9 mouse cellular contexts compared by ENCODE assay signal in the genomic region with DNA sequence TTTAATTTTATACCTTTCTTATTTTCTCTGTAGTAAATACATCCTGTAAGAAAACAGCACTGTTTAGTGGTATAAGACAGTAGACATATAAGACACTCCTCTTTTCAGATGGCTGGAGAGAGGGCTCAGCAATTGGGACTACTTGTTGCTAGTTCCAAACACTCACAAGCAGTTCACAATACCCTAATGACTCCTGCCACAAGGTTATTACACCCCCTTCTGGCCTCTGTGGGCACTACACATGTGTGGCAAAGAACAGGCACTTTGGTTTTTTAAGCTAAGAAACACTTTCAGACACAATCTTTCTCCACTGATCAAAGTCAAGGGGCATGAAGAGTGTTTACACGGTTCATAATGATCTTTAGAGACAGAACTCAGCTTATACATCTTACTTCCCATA.
A peak's percentile ranks its signal among the peaks of the same experiment; 100 is the strongest.
DNase-seq lines count a peak whose midpoint lies in the region; ATAC-seq lines count a peak whose summit lies in the region.
"Had no signal": no experiment of that assay in that cellular context is flagged by ENCODE, and none has a peak within 500 bp of the region (broad histone marks: within the 10 kb centered on the region; RNA-seq: fewer than 3 reads in every experiment).

No protein-coding gene starts in this region.

- no peak overlapping the region for H3K27ac ChIP-seq in hindbrain, embryonic 10.5 days
- H3K27ac ChIP-seq in hindbrain, embryonic 13.5 days: no peak overlapping the region
- H3K27ac ChIP-seq in forebrain, embryonic 10.5 days: no peak overlapping the region
- H3K27ac ChIP-seq: forebrain, embryonic 15.5 days had no signal

- H3K4me3 ChIP-seq in hindbrain, embryonic 10.5 days: no peak overlapping the region
- H3K4me3 ChIP-seq in hindbrain, embryonic 13.5 days: no peak overlapping the region
- H3K4me3 ChIP-seq in forebrain, embryonic 10.5 days: no peak overlapping the region
- H3K4me3 ChIP-seq: forebrain, embryonic 15.5 days had no signal

- H3K4me1 ChIP-seq in hindbrain, embryonic 10.5 days (replicated peaks): no peaks in the 10 kb centered on the region
- no peaks in the 10 kb centered on the region for H3K4me1 ChIP-seq in hindbrain, embryonic 13.5 days (replicated peaks)
- no peaks in the 10 kb centered on the region for H3K4me1 ChIP-seq in forebrain, embryonic 10.5 days
- H3K4me1 ChIP-seq: forebrain, embryonic 15.5 days had no signal

- ATAC-seq in hindbrain, embryonic 13.5 days (ENCODE audit: low FRiP score): no peak
- ATAC-seq: forebrain, embryonic 15.5 days had no signal

- no peak overlapping the region for H3K4me2 ChIP-seq in hindbrain, embryonic 13.5 days
- H3K4me2 ChIP-seq: forebrain, embryonic 15.5 days had no signal

- no peaks in the 10 kb centered on the region for H3K9me3 ChIP-seq in hindbrain, embryonic 10.5 days
- H3K9me3 ChIP-seq in hindbrain, embryonic 13.5 days: no peaks in the 10 kb centered on the region
- H3K9me3 ChIP-seq in forebrain, embryonic 10.5 days: no peaks in the 10 kb centered on the region
- H3K9me3 ChIP-seq: forebrain, embryonic 15.5 days had no signal

- peak; percentile 45 for DNase-seq in hindbrain, embryonic 10.5 days (ENCODE audit: low spot score)
- peak; percentile 11 for DNase-seq in 416B (ENCODE audit: low read depth)
- peak; percentile 53 for DNase-seq in ZHBTc4 (ENCODE audit: low read depth, low spot score)
- DNase-seq in layer of hippocampus, adult 9-11 months: peak; percentile 16
- DNase-seq in ovary, postnatal 10 days (ENCODE audit: low spot score): no peak
- DNase-seq in forebrain, embryonic 10.5 days (ENCODE audit: extremely low spot score, low spot score): no peak
- no peak for DNase-seq in gastrocnemius, postnatal 25 days

- H3K27me3 ChIP-seq in hindbrain, embryonic 10.5 days (ENCODE audit: insufficient read depth, poor library complexity, severe bottlenecking): no peaks in the 10 kb centered on the region
- no peaks in the 10 kb centered on the region for H3K27me3 ChIP-seq in hindbrain, embryonic 13.5 days
- H3K27me3 ChIP-seq in forebrain, embryonic 10.5 days (ENCODE audit: poor library complexity, severe bottlenecking): no peaks in the 10 kb centered on the region
- H3K27me3 ChIP-seq: forebrain, embryonic 15.5 days had no signal

- H3K36me3 ChIP-seq in hindbrain, embryonic 10.5 days: no peaks in the 10 kb centered on the region
- H3K36me3 ChIP-seq in hindbrain, embryonic 13.5 days: no peaks in the 10 kb centered on the region
- H3K36me3 ChIP-seq in forebrain, embryonic 10.5 days (replicated peaks): no peaks in the 10 kb centered on the region
- H3K36me3 ChIP-seq: forebrain, embryonic 15.5 days had no signal

- H3K9ac ChIP-seq in hindbrain, embryonic 13.5 days: no peak overlapping the region
- H3K9ac ChIP-seq: forebrain, embryonic 15.5 days had no signal

- 31% methylated on average over 1 of the region's 1 CpGs for WGBS in hindbrain, embryonic 10.5 days
- WGBS in hindbrain, embryonic 13.5 days: 18% methylated on average over 1 of the region's 1 CpGs
- WGBS in forebrain, embryonic 10.5 days: 17% methylated on average over 1 of the region's 1 CpGs

Comparison
In these comparisons a context has a peak if more than half of its experiments do, and no peak if none do; other contexts are left out.
1. DNase-seq: peak in hindbrain, embryonic 10.5 days (single experiment), 416B (single experiment), ZHBTc4 (single experiment) and layer of hippocampus, adult 9-11 months (single experiment); none in ovary, postnatal 10 days (single experiment), forebrain, embryonic 10.5 days (single experiment) and gastrocnemius, postnatal 25 days (single experiment).